Mouse (Mus musculus): ENCODE data around the gene Jakmip3.

The Jakmip3 gene

GRCm38 (mm10) chr7:138948309-138948708 is 7.8 kb downstream of the Jakmip3 start:
- DNase-seq = no peak

DNA sequence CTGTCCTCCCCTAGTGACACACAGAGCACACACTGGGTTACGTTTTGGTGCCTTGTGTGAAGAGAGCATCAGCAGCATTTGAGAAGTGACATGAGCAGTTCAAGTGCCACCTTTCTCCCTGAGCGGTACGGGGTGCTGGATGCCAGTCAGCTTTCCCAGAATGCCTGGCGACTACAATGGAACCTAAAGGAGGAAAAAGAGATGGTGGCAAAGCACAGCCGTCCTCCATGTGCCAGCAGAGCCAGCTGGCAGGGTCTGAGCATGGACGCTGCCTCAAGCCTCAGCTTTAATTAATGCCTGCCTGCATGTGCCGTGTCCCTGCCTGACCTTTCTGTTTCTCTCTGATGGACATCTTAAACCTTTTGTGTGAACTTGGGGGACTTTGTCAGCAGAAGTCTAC is 15.3 kb downstream of the Jakmip3 start:
- no peak for DNase-seq

DNA sequence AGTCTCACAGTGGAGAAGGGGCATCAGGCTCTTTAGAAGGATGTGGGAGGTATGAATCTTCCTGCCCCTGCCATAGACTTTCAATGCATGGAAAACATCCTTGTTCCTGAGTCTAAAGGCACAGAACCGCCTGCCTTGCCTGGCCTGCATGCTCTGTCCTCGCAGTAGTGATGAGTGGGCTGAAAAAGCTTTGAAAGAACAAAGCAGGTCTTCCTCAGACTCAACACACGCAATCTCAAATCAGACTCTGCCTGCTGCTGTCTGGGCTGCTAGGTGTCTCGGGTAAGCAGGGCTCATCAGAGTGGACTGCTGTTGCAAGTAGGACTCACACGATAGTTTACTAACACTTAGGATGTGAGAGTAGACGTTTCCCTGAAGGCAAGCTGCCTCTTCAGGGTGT is 16.6 kb downstream of the Jakmip3 start:
- no peak for DNase-seq

DNA sequence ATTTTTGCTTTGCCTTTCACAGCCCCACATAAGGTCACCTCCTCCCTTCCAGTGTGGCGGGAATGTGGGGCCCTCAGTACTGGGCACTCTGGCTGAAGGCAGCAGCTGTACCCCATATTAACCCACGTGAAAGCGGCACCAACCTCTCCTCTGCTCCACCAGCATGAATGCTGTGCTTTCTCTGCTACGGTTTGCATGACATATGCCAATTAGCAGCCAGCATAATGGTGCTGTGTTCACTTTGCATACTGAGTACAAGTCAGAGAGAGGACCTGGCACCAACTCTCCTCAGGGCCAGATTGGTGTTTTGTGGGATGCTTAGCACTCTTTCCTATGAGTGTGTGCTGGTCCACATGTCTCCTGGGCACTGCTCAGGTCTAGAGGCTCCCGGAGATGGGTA is 19.2 kb downstream of the Jakmip3 start:
- no peak for DNase-seq

DNA sequence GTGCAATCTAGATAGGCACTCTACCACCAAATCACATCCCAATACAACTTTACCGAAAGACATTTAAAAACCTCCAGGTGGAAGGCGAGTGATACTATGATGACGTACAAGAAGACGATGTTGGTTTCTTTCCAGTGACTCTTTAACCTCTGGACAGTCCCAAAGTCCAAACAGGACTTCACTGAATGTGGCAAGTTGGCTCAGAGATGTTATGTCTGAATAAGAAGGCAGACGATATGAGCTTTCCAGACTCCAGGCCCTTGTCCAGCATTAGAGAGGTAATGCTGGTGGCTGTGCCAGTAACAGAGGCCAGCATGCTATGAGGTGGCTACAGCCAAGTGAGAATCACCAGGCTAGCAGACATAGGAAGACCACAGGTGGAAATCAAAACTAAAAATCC is 23.2 kb downstream of the Jakmip3 start:
- no peak for DNase-seq

DNA sequence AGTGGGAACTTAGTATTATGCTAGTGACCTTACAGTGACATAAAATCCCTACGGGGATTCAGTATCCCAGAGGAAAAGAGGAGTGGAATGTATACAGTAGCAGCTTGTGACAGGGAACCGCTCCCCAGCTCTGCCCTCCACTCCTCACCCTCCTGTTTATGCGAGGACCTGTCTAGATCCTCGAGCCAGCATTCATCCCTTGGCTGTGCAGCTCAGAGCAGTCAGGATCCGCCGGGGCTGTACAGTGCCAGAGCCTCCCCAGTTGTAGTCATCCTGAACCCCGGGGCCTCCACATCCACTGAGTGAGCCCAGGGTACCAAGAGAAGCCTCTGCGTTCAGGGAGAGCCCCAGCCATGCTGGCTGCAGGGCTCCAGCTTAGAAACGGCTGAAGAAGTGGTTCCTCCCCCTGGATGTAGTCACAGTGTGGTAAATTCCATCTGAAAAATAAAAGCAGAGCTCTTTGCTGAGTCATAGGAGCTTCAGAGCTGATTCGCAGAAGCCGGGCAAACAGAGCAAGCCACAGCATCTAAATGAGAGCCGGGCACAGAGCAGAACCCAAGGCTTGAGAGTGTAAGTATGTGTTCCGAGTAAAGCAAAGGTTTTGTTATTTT is 27.6 kb downstream of the Jakmip3 start:
- peak; percentile 34 for DNase-seq

DNA sequence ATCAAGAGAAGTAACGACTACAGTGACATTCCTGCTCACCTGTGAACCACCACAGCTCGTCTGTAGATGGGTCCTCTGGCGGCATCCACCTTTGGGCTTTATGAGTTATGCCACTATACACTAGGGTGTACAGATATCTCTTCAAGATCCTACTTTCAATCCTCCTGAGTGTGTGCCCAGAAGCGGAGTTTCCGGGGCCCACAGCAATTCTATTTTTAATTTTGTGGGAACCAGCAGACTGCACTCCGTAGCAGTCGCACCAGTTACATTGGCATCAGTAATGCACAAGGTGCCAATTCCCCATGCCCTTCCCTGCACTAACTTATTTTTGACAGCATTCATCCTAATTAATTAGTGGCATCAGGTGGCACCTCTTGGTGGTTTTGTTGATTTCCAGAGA is 37.0 kb downstream of the Jakmip3 start:
- DNase-seq = no peak

- DNase-seq = no peak
Measured at GRCm38 (mm10) chr7:138984576-138984975, 44.0 kb downstream of the Jakmip3 start.

GRCm38 (mm10) chr7:138989156-138989555 is 48.6 kb downstream of the Jakmip3 start:
- no peak for DNase-seq

DNA sequence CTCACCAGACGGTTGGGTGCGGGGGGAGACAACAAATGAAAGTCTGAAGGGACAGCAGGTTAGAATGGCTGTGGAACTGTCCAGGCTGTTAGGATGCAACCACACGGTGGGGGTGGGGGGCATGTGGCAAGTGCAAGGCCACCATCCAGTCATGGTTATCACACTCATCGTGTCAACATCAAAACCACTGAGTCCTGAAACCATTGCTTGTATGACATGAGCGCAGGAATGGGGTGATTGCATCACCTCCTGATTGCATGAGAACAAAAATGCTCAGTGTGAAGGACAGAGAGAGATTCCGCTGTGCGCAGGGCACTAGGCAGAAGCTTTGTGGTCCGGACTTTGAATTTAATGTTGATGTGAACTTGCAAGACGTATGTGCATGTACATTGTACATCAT is 62.2 kb downstream of the Jakmip3 start:
- no peak for DNase-seq

DNA sequence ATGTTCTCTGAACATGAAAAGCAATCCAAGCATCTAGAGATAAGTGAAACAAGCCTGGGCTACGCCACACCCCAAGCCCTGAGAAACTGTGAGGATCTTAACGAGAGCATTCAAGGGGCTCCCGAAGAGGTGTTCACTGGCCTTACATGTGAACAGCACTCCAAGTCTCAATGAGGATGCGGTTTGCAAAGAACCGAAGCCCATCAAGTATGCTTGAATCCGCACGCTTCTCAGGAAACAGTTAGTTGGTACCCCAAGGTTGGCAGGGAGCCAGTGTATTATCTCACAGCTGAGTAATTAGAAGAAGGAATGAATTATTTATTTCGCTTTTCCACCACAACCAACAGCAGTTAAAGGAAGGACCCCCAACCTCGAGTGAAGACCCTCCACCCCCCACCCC is 62.7 kb downstream of the Jakmip3 start:
- DNase-seq = no peak

DNA sequence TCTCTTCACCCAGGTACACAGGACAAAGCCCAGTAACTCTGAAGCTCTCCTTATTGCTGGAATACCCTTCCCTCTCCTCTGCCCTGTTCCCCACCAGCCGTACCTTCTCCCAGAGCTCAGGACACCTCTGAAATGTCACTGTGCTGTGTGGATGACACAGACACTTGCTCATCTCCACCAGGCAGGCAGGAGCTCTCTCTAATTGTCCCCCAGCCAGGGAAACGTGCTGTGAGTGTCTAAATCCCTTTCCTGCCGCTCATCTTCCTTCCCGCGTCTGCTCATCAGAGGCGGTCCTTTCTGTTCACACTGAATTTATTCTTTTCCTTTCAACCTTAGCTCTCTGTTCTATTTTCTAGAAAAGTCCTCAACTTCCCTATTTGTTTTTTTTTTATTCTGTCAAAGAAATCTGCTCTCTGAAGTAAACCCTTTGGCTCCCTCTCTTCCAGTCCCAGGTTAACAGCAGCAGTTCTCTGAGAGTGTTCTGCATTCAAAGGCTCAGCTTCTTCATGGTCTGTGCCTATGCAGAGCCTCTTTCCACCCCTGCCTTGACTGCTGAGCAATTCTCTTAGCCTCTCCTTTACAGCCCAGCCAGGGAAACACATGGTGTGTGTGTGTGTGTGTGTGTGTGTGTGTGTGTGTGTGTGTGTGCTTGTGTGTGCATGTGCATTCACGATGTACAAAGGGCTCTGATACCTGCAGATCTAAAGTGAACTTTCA is 69.4 kb downstream of the Jakmip3 start:
- DNase-seq = no peak

GRCm38 (mm10) chr7:139011027-139011426 is 70.5 kb downstream of the Jakmip3 start:
- DNase-seq = peak; percentile 60

DNA sequence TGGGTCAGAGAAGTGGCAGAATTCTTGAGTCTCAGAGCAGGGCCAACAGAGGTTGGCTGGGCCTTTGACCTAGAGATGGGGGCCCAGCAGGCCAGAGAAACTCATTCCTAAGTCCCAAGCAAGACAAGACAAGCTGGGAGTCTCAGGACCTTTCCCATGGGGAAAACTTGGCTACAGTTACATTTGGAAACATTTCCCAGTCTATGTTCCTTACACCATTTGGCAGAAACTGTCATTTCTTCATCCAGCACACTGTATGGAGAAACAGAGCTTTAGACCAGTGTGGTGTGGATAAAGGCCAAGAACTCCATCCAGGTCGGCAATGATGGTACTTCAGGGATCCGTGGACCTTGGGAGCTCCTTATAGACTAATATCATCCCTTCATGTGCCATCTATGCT is 71.1 kb downstream of the Jakmip3 start:
- DNase-seq = no peak

DNA sequence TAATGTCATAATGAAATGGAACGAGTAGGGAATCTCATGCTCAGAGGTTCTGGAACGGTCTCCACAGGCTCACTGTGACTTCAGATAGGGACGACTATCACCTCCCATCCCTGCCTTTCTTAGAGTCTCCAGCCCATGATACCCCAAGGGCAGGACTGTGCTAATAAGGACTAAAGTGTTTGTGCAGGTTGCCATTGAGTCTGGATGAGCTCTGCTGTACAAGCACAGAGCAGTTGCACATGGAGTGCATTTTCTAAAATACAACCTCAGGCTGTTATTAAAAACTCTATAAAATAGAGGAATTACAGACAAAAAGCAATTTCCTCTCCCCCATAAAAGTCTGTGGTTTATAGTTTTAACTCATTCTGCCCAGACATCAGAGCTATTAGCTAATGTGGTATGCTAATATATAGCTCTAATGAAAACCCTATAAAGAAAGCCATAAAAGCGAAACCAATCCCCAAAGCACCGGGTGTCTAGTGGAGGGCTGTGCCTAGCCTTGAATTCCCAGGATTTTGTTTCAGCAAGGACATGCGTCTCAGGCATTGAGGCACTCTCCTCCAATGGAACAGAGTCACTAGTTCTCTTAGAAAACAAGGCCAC is 72.3 kb downstream of the Jakmip3 start:
- no peak for DNase-seq

- DNase-seq = no peak
Measured at GRCm38 (mm10) chr7:139015143-139015542, 74.6 kb downstream of the Jakmip3 start.

GRCm38 (mm10) chr7:139016288-139016687 is 75.8 kb downstream of the Jakmip3 start:
- DNase-seq = no peak

DNA sequence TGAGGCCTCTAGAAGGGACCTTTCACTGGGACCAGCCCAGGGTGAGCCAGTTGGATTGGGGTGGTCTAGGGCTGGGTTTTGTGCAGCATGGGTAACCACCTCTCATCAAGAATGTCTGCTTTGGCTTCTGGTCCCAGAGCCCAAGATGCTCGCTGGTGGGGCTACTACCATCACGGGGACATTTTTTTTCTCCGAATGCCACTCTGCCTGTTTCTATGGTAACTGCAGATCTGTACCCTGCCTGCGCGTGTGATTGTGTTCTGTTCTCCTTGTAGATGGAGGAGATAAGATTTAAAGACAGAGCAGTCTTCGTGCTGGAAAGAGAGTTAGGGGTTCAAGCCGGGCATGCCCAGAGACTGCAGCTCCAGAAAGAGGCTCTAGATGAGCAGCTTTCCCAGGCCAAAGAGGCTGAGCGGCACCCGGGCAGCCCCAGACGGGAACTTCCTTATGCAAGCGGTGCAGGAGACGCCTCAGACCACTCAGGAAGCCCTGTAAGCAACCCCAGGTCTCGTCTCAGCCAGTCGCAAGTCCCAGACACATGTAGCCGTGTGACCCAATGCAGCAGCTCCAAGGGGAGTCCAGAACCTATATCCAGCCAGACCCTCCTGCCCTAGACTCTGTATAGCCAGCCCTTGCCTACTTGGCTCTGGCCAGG is 76.8 kb downstream of the Jakmip3 start:
- no peak for DNase-seq

GRCm38 (mm10) chr7:139020884-139021283 is 80.4 kb downstream of the Jakmip3 start:
- DNase-seq = no peak

GRCm38 (mm10) chr7:139021326-139021725 is 80.8 kb downstream of the Jakmip3 start:
- no peak for DNase-seq

GRCm38 (mm10) chr7:139027136-139027535 is 86.6 kb downstream of the Jakmip3 start:
- DNase-seq = no peak

GRCm38 (mm10) chr7:139031215-139031614 is 90.7 kb downstream of the Jakmip3 start:
- DNase-seq = no peak

DNA sequence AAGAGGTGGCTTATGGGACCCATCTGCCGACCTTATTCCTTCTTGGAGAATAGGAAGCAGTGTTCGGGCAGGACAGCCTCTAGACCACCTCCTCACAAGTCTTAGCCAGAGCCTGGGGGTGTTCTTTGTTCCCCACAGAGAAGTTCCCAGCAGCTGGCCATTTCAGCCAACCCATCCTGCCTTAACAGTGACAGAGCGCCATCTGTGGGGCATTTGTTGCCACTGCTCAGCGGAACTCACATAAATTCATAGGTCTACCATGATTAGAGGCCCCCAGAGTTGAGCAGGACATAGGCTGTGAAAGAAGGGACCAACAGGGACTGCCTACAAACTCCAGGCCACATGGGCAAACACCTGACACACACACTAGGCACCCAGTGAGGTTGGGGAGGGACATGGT is 122.9 kb downstream of the Jakmip3 start:
- DNase-seq = no peak

GRCm38 (mm10) chr7:139068182-139068623 is 127.7 kb downstream of the Jakmip3 start:
- DNase-seq = peak; percentile 79

All from right cerebral cortex, postnatal 14 days (tissue).